Mouse (Mus musculus) CH12.LX (cell line): ENCODE data around the gene Plcxd2. TPM values are rescaled to one million over a fixed set of nuclear protein-coding genes. Genes with fewer than 3 reads are reported as not detected.

Experiments used
- DNase-seq: peaks from one replicate; pipeline ENCODE4 v3.0.0-alpha.2; 2013; ENCODE audit errors: extremely low read depth
- H3K27ac ChIP-seq: 2 replicates; pipeline ENCODE4 v1.5.1; 2012; ENCODE audit warnings: low read depth, mild to moderate bottlenecking, control low read depth, moderate library complexity; ENCODE audit not compliant: insufficient read depth
- H3K27me3 ChIP-seq: replicated peaks from 2 replicates; pipeline ENCODE3; 2012; ENCODE audit warnings: inconsistent platforms
- H3K36me3 ChIP-seq, 2 experiments: replicated peaks in 1 of 2; 2 replicates each; pipeline versions ENCODE3 to v1.6.1; 2012; ENCODE audit warnings: inconsistent platforms in 1 of 2, low read length in 1 of 2, mild to moderate bottlenecking in 1 of 2, mixed read lengths in 1 of 2, moderate library complexity in 1 of 2; ENCODE audit not compliant: control insufficient read depth in 1 of 2, insufficient read depth in 1 of 2
- H3K4me1 ChIP-seq, 2 experiments: 2 replicates each; pipeline ENCODE4 v1.6.1; 2012; ENCODE audit warnings: inconsistent platforms in 1 of 2, moderate library complexity in 1 of 2; ENCODE audit not compliant: insufficient read depth in 2 of 2, control insufficient read depth in 1 of 2
- H3K4me2 ChIP-seq: 2 replicates; pipeline ENCODE4 v1.6.1; 2012; ENCODE audit warnings: low read depth, mild to moderate bottlenecking, control low read depth; ENCODE audit not compliant: poor library complexity, insufficient read depth, severe bottlenecking
- H3K4me3 ChIP-seq, 3 experiments: fragments of 150-350 bp in 1 of 3; sonication (generic) in 1 of 3; replicated peaks in 1 of 3; 2 replicates each; pipeline versions ENCODE3 to v1.5.1; 2011 to 2012; ENCODE audit warnings: low read depth in 2 of 3, low read length in 2 of 3, mild to moderate bottlenecking in 2 of 3, moderate library complexity in 2 of 3, control low read depth in 1 of 3, improper control_type of control experiment in 1 of 3, inconsistent platforms in 1 of 3, mixed read lengths in 1 of 3; ENCODE audit not compliant: poor library complexity in 1 of 3
- H3K79me2 ChIP-seq: replicated peaks from 2 replicates; pipeline ENCODE4 v1.6.1; 2012; ENCODE audit warnings: mild to moderate bottlenecking, moderate library complexity; ENCODE audit not compliant: control insufficient read depth, poor library complexity, insufficient read depth, severe bottlenecking; ENCODE audit errors: extremely low read depth
- H3K9ac ChIP-seq: 2 replicates; pipeline ENCODE4 v1.6.1; 2012; ENCODE audit warnings: low read depth, mild to moderate bottlenecking, control low read depth, moderate library complexity; ENCODE audit not compliant: insufficient read depth
- H3K9me3 ChIP-seq: replicated peaks from 2 replicates; pipeline ENCODE3; 2012; ENCODE audit warnings: low read length, inconsistent platforms, mixed read lengths
- BHLHE40 ChIP-seq: IDR thresholded peaks from 2 replicates; pipeline ENCODE4 v1.6.1; 2011; ENCODE audit warnings: mild to moderate bottlenecking, low read depth, low read length, improper control_type of control experiment
- CHD2 ChIP-seq: IDR thresholded peaks from 2 replicates; pipeline ENCODE4 v1.6.1; 2011; ENCODE audit warnings: low read length, improper control_type of control experiment
- CTCF ChIP-seq, 2 experiments: IDR thresholded peaks in 1 of 2; conservative IDR thresholded peaks in 1 of 2; 2 replicates each; pipeline ENCODE4 v1.5.1; 2011 to 2012; ENCODE audit warnings: low read depth in 2 of 2, low read length in 2 of 2, improper control_type of control experiment in 1 of 2, inconsistent platforms in 1 of 2, mild to moderate bottlenecking in 1 of 2, moderate library complexity in 1 of 2
- GABPA ChIP-seq: IDR thresholded peaks from 2 replicates; pipeline ENCODE4 v1.6.1; 2012; ENCODE audit warnings: low read depth, low read length, improper control_type of control experiment, inconsistent platforms; ENCODE audit not compliant: insufficient replicate concordance
- HCFC1 ChIP-seq: IDR thresholded peaks from 2 replicates; pipeline ENCODE4 v1.6.1; 2012; ENCODE audit warnings: low read depth, mild to moderate bottlenecking, inconsistent platforms, low read length, improper control_type of control experiment
- IRF4 ChIP-seq: IDR thresholded peaks from 2 replicates; pipeline ENCODE4 v1.6.1; 2014; ENCODE audit warnings: low read depth, mild to moderate bottlenecking, inconsistent platforms, low read length, improper control_type of control experiment
- JUN ChIP-seq: IDR thresholded peaks from 2 replicates; pipeline ENCODE4 v1.6.1; 2011; ENCODE audit warnings: low read depth, mild to moderate bottlenecking, low read length, improper control_type of control experiment, moderate library complexity; ENCODE audit not compliant: insufficient read depth
- KAT2A ChIP-seq: IDR thresholded peaks from 2 replicates; pipeline ENCODE4 v1.6.1; 2012; ENCODE audit warnings: low read length, improper control_type of control experiment, inconsistent platforms; ENCODE audit not compliant: insufficient replicate concordance
- MAFK ChIP-seq: IDR thresholded peaks from 2 replicates; pipeline ENCODE4 v1.6.1; 2011; ENCODE audit warnings: low read length, improper control_type of control experiment; ENCODE audit not compliant: insufficient replicate concordance
- MAZ ChIP-seq: IDR thresholded peaks from 2 replicates; pipeline ENCODE4 v1.6.1; 2012; ENCODE audit warnings: low read depth, mild to moderate bottlenecking, inconsistent platforms, low read length, improper control_type of control experiment, moderate library complexity
- MEF2A ChIP-seq: IDR thresholded peaks from 2 replicates; pipeline ENCODE4 v1.6.1; 2014; ENCODE audit warnings: low read depth, mild to moderate bottlenecking, inconsistent platforms, low read length, improper control_type of control experiment, borderline replicate concordance
- MXI1 ChIP-seq: IDR thresholded peaks from 2 replicates; pipeline ENCODE4 v1.6.1; 2011; ENCODE audit warnings: mild to moderate bottlenecking, low read depth, low read length, improper control_type of control experiment
- MYC ChIP-seq: IDR thresholded peaks from 2 replicates; pipeline ENCODE4 v1.6.1; 2011; ENCODE audit warnings: low read depth, mild to moderate bottlenecking, improper control_type of control experiment, low read length
- NELFE ChIP-seq: IDR thresholded peaks from 2 replicates; pipeline ENCODE4 v1.6.1; 2011; ENCODE audit warnings: low read depth, low read length, improper control_type of control experiment
- NRF1 ChIP-seq: IDR thresholded peaks from 2 replicates; pipeline ENCODE4 v1.6.1; 2014; ENCODE audit warnings: low read depth, mild to moderate bottlenecking, inconsistent platforms, low read length, improper control_type of control experiment, moderate library complexity
- POLR2AphosphoS2 ChIP-seq: IDR thresholded peaks from 2 replicates; pipeline ENCODE4 v1.6.1; 2011; ENCODE audit warnings: low read depth, low read length, improper control_type of control experiment
- RCOR1 ChIP-seq: conservative IDR thresholded peaks from 2 replicates; pipeline ENCODE4 v1.6.1; 2012; ENCODE audit warnings: low read depth, mild to moderate bottlenecking, inconsistent platforms, low read length, improper control_type of control experiment
- SIN3A ChIP-seq: IDR thresholded peaks from 2 replicates; pipeline ENCODE4 v1.6.1; 2012; ENCODE audit warnings: low read length, improper control_type of control experiment, inconsistent platforms
- SMC3 ChIP-seq: IDR thresholded peaks from 2 replicates; pipeline ENCODE4 v1.6.1; 2011; ENCODE audit warnings: low read depth, low read length, improper control_type of control experiment
- TCF12 ChIP-seq: IDR thresholded peaks from 2 replicates; pipeline ENCODE4 v1.6.1; 2014; ENCODE audit warnings: low read depth, mild to moderate bottlenecking, inconsistent platforms, low read length, improper control_type of control experiment
- UBTF ChIP-seq: IDR thresholded peaks from 2 replicates; pipeline ENCODE4 v1.6.1; 2012; ENCODE audit warnings: low read depth, mild to moderate bottlenecking, inconsistent platforms, low read length, improper control_type of control experiment, moderate library complexity
- USF1 ChIP-seq: IDR thresholded peaks from 2 replicates; pipeline ENCODE4 v1.6.1; 2014; ENCODE audit warnings: low read depth, mild to moderate bottlenecking, inconsistent platforms, low read length, improper control_type of control experiment
- USF2 ChIP-seq: conservative IDR thresholded peaks from 2 replicates; pipeline ENCODE4 v1.6.1; 2011; ENCODE audit warnings: low read depth, low read length, improper control_type of control experiment
- ZC3H11A ChIP-seq: IDR thresholded peaks from 2 replicates; pipeline ENCODE4 v1.6.1; 2012; ENCODE audit warnings: low read depth, mild to moderate bottlenecking, inconsistent platforms, low read length, improper control_type of control experiment
- ZKSCAN1 ChIP-seq: IDR thresholded peaks from 2 replicates; pipeline ENCODE4 v1.6.1; 2012; ENCODE audit warnings: low read depth, inconsistent platforms, low read length, improper control_type of control experiment, borderline replicate concordance
- ZMIZ1 ChIP-seq: IDR thresholded peaks from 2 replicates; pipeline ENCODE4 v1.6.1; 2012; ENCODE audit warnings: low read depth, mild to moderate bottlenecking, inconsistent platforms, low read length, improper control_type of control experiment
- ZNF384 ChIP-seq: IDR thresholded peaks from 2 replicates; pipeline ENCODE4 v1.6.1; 2012; ENCODE audit warnings: low read depth, low read length, improper control_type of control experiment, inconsistent platforms
- dilution Hi-C: fragments of 300-500 bp; cut with MboI; formaldehyde crosslinking; loops from 2 replicates; pipeline ENCODE4 v1.14.3; 2020; ENCODE audit warnings: low sequenced_read_pairs; ENCODE audit not compliant: extremely low pct_unique_long_range_greater_than_20kb, extremely low pct_ligation_motif_present
- in situ Hi-C: fragments of 300-500 bp; cut with MboI; formaldehyde crosslinking; loops from 3 replicates; pipeline ENCODE4 v1.14.3; 2019; ENCODE audit warnings: low sequenced_read_pairs, low pct_ligation_motif_present, low pct_unique_long_range_greater_than_20kb, mixed read lengths
- polyA plus RNA-seq: library from polyadenylated mRNA; unstranded; fragments of >175 nt; gene quantifications from 2 replicates; pipeline ENCODE4 v1.2.1, GENCODE M21; 2012; ENCODE audit warnings: low read depth; ENCODE audit not compliant: insufficient read length
- total RNA-seq, 2 experiments: library from RNA; depleted of rRNA; stranded (reverse); fragments of 300-350 nt in 1 of 2; fragments of >200 nt in 1 of 2; gene quantifications; 2 replicates each; pipeline ENCODE4 v1.2.3; 2012 to 2014

The Plcxd2 gene
- total and polyA plus RNA-seq, 3 experiments: not detected

DNA sequence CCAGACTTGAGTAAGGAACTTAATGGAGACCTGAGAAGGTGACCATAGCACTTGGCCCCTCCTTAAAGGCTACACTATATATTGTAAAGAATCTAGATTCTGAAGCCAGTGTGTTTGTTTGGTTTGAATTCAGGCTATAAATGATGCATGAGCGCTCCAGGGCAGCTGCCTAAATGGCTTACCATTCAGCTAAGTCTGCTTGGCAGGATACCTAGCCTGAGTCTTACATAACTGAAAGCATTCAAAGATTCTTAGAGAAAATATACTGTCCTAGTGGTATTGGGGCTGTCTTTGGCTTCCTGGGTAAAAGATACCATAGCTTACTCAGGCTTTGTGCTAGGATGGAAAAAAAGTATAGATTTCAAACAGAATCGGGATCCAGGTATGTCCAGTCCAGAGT lies 11.3 kb upstream of the Plcxd2 start:
- Histone ChIP-seq H3K79me2 (no peaks in the 10 kb centered on the region), H3K27me3 (no peaks in the 10 kb centered on the region), H3K9ac (no peak overlapping the region), H3K36me3 (no peaks in the 10 kb centered on the region), H3K4me2 (no peak overlapping the region), H3K27ac (no peak overlapping the region), H3K4me3 (no peak overlapping the region), H3K9me3 (no peaks in the 10 kb centered on the region), H3K4me1 (peaks cover 0 to 7% of the 10 kb centered on the region in 2 experiments; a peak in 2 of 4 replicates)
- in situ Hi-C loops: no loop called here
- DNase-seq: no peak
- dilution Hi-C loops: no loop called here
- no peak for TF ChIP-seq POLR2AphosphoS2
- TF ChIP-seq JUN: no peak
- no peak for TF ChIP-seq BHLHE40
- no peak for TF ChIP-seq UBTF
- TF ChIP-seq USF1: no peak
- TF ChIP-seq MAZ: no peak
- no peak for TF ChIP-seq SIN3A
- TF ChIP-seq ZNF384: no peak
- TF ChIP-seq HCFC1: no peak
- TF ChIP-seq NELFE: no peak
- TF ChIP-seq ZC3H11A: no peak
- TF ChIP-seq ZMIZ1: no peak
- TF ChIP-seq KAT2A: no peak
- no peak for TF ChIP-seq MXI1
- no peak for TF ChIP-seq CHD2
- no peak for TF ChIP-seq NRF1
- TF ChIP-seq MEF2A: no peak
- no peak for TF ChIP-seq USF2
- TF ChIP-seq MAFK: no peak

DNA sequence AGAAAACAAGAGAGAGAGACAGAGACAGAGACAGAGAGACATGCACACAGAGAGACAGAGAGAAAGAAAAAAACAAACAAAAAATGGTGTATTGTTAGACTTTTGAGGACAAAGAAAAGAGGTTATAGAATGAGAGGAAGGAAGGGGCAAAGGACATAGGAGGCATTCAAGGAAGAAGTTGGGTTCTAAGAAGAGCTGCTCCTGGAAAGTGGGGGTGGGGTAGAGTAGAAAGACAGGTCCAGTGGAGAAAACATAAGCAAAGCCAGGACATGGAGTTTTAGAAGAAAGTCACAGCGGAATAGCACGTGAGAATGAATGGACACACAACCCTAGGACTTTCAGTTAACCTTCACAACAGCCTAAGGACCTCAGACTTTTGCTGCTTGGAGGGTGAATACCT lies 10.4 kb upstream of the Plcxd2 start:
- H3K27ac ChIP-seq: no peak overlapping the region
- H3K4me1 ChIP-seq: peaks cover 0 to 7% of the 10 kb centered on the region in 2 experiments; a peak in 2 of 4 replicates
- TF ChIP-seq HCFC1 (no peak), NELFE (no peak), MYC (no peak), TCF12 (no peak), MXI1 (no peak), IRF4 (no peak), RCOR1 (no peak), ZKSCAN1 (no peak), CTCF (conservative IDR thresholded peaks at IDR 0.05 in 1 of 2, IDR thresholded peaks at IDR 0.05 in 1 of 2; ENCODE audit: low read depth in 2 of 2, low read length in 2 of 2) (no peak), SMC3 (no peak), GABPA (no peak), JUN (no peak)
- in situ Hi-C loops (no loop called here), dilution Hi-C loops (no loop called here)
- no peaks in the 10 kb centered on the region for H3K9me3 ChIP-seq
- no peaks in the 10 kb centered on the region for H3K27me3 ChIP-seq
- H3K79me2 ChIP-seq: no peaks in the 10 kb centered on the region
- no peak overlapping the region for H3K9ac ChIP-seq
- no peak overlapping the region for H3K4me3 ChIP-seq
- no peak for DNase-seq
- H3K36me3 ChIP-seq: no peaks in the 10 kb centered on the region
- H3K4me2 ChIP-seq: no peak overlapping the region
